Mouse (Mus musculus): ENCODE results near the gene Smurf1.

GRCm38 (mm10) chr5:144872326-144872725, 93.3 kb downstream of the Smurf1 start:
- TF ChIP-seq GATA1 (IDR thresholded peaks at IDR 0.05; ENCODE audit: borderline replicate concordance, low read length): no peak
- no peak for TF ChIP-seq CTCF (IDR thresholded peaks at IDR 0.05; ENCODE audit: low read depth, low read length)

Data from G1E (cell line).